Mouse (Mus musculus) central nervous system, embryonic 11.5 days (tissue): ENCODE data around the gene Sele. TPM values are rescaled to one million over a fixed set of nuclear protein-coding genes. Genes with fewer than 3 reads are reported as not detected.

ENCODE experiments used
- polyA plus RNA-seq: library from polyadenylated mRNA; depleted of rRNA; stranded (reverse); fragments of >200 nt; gene quantifications from 2 replicates; pipeline ENCODE4 v1.2.3, GENCODE M21; 2012; rRNA removed

Sele gene
- not detected in 2 replicates for polyA plus RNA-seq

DNA sequence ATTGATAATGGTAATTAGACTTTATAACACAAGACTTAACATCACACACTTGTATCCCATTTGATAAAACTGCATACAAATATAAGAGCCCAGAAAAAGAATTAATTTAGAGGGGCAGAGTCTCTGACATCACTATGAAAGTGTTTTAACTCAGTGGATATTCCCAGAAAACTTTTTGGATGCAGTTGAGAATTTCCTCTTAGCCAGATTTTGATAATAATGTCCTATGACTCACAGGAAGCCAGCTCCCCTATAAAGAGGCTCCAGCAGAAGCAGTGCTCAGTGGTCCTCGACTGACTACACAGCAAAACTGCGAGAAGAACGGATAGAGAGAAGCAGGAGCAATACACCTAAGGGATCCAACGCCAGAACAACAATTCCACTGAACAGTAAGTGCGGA is at the start of gene Sele:
TSS of gene Sele (plus strand) at position 301 of the 400 bp plus-strand sequence.

DNA sequence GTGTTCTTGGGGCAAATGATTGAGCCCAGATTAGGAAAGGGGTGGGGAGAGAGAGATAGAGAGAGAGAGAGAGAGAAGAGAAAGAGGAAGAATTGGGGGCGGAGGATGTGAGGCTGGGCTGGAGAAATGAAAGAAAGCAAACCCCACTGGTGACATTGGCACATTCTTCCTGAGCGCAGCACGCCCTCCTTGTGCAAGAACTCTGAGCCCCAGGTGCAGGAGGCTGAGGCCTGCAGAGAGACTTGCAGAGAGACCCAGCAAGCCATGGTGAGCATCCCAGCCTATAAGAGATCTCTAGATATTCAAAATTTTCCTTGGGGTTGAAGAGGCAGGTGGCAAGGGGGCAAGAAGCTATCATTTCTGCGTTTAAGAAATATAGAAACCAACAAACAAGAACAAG is 13.9 kb downstream of the Sele start, which contains the start of gene Sell:
TSS of gene Sell (plus strand) at position 58 of the 400 bp plus-strand sequence.

Other genes with a start within 250 kb of the Sele start
- 12.9 and 17.9 TPM in 2 replicates for gene Scyl3, start 119.1 kb upstream of the Sele start, polyA plus RNA-seq
- gene BC055324, start 53.4 kb upstream of the Sele start, polyA plus RNA-seq = 21.4 and 34.5 TPM in 2 replicates
- 6.1 and 8.2 TPM in 2 replicates for gene Mettl18, start 53.3 kb upstream of the Sele start, polyA plus RNA-seq
- 0.12 and 0.15 TPM in 2 replicates for gene Sell, start 13.7 kb downstream of the Sele start, polyA plus RNA-seq
- gene Selp, start 67.0 kb downstream of the Sele start, polyA plus RNA-seq = 0.04 and 0.06 TPM in 2 replicates
- 0.44 and 0.45 TPM in 2 replicates for gene F5, start 103.6 kb downstream of the Sele start, polyA plus RNA-seq
- 7.8 and 9.6 TPM in 2 replicates for gene Slc19a2, start 200.8 kb downstream of the Sele start, polyA plus RNA-seq
- 8.4 and 17.9 TPM in 2 replicates for gene Ccdc181, start 227.4 kb downstream of the Sele start, polyA plus RNA-seq